Mouse (Mus musculus) right cerebral cortex, postnatal 10 days (tissue): ENCODE results near the gene Usp46.
A peak's percentile ranks its signal among the peaks of the same experiment; 100 is the strongest.

Experiments
- DNase-seq, 2 experiments: peaks; one replicate each; pipeline ENCODE4 v3.0.0; 2021; ENCODE audit warnings: low spot score in 2 of 2

Usp46 gene

DNA sequence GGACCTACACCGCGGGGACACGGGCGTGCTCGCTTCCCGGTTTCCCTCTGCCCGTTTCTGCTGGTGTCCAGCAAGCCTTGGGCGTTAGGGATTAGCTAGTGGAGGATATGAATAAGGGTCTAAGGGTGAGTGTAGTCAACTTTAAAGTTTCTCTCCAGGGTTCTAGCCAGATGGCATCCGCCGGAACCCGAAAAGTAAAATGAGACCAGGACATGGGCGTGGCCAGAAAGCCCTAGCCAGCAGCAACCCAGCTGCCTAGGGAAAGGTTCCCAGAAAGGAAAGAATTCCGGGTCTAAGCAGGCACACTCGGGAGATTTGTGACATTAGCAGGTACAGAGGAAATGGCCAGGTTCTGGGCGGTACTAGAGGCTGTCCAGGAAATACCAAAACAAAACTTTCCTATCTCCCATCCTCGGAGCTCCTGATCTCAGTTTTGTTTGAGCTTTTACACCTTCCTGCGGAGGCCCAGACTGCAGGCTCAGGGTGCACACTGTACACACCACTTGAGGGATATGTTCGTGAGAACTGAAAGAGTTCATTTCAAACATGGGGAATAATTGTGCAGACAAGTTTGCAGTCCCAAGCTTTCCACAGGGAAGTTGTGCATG lies 587 bp upstream of the Usp46 start:
- peak; percentile 64 to 68 for DNase-seq

DNA sequence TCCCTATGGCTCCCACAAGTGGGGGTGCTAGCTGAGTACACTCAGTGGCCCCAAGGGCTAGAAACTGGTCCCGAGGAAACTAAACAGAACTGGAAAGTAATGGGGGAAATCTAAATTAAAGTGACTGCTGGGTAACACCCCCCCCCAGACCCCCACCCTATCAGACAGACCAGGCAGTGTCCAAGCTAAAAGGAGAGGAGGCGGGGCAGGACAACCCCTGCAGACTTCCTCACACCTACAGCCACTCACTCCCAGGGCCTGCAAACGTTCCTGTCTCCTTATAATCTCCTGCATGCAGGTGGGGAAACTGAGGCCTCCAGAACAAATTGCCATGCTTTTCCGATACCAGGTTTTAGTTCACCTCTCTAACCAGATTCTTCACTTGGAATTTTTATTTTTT lies 885 bp downstream of the Usp46 start:
- DNase-seq, result no peak

DNA sequence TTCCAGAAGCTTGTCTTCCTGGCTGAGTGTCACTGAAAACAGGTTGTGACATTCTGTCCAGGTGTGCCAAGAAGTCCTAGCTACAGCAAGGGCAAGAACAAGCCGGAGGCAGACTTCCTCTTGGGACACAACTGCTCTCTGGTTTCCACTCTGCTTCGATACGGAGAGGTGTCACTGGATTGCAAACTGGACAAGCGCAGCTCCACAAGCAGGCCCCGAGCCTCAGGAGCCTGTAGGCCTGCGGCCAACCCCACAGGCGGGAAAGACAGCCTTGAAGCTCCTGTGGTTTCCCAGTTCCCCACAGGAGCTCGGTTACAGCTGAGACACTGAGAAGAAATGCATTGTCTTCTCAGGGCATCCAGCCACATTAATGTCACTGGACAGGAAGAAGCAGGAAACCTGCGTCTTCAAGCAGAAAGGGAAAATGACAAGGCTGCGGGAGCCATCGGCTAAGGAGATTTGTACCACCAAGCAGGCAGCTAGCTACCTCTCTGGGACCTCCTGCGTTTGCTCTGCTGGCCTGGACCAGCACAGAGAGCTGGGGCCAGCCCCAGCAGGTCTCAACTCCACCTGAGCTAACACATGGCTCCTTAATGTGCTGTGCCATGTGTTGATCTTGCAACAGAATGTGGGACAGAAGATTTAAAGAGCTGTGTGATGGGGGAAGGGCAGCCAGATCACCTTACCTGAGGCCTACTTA lies 1.7 kb downstream of the Usp46 start:
- DNase-seq, result no peak

DNA sequence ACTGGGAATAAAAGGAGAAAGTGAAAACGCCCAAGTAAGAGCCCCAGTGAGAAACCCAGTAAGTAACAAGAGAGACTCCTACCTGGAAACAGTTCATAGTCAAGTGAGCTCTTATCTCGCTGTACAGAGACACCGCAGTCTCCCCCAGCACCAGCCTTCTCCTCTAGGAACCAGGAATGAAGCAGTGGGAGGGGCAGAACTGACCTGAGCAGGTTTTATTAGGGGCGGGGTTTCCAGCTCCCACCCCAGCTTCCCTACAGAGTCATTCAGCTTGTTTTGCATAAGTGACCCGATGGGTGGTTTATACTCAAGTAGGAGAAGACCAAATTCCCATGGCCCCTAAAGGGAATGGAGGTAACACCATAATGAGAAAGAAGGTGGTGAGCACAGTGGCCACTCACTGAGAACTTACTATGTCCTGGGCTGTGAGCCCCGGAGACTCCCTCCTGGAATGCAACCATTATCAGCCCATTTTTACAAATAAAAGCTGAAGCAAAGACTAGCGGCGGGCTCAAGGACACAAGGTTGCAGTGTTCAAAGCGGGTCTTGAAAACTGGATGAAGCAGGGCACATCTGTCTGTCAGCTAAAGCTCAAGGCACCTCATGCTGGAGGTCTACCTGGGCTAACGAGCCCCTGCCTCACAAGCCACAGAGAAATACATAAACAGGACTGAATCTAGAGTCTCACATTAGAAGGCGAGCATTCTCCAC lies 2.5 kb downstream of the Usp46 start:
- DNase-seq, result no peak

DNA sequence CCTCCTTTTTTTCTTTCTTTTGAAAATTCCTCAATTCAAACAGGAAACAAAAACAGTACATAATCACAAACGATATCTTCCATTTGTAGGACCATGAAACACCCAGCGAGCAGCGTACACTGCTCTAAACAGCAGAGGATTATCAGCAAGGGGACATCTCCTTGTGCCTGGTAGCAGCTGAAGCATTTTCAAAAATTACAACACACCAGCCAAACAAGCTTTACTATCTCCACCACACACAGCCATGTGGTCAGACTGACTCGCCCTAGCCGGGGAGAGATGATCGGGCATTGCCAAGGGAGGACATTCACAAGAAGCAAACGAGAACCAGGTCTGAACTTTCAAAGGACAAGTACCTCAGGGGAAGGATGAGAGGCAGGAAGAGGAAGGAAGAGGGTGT lies 3.4 kb downstream of the Usp46 start:
- no peak for DNase-seq

DNA sequence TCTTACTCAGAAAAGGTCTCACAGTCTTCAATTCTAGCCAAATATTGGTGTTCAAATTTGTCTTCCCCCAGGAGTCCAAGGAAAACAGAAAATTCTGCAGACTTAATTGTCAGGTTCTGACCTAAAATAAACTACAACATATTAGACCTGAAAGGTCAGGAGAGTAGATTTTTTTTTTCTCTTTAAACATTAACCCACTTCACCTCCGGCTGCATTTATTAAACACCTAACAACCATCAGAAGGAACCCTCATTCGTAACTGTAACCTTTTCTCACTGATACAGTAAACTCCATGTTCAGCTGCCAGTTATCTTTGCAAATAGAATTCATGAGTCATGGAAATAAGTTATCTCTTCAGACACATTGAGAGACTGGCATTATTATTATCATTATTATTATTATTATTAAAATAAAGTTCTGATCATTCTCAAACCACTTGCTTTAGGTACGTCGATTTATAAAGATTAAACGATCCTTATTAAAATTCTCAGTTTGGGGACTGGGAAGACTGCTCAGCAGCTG lies 4.9 kb downstream of the Usp46 start:
- no peak for DNase-seq

DNA sequence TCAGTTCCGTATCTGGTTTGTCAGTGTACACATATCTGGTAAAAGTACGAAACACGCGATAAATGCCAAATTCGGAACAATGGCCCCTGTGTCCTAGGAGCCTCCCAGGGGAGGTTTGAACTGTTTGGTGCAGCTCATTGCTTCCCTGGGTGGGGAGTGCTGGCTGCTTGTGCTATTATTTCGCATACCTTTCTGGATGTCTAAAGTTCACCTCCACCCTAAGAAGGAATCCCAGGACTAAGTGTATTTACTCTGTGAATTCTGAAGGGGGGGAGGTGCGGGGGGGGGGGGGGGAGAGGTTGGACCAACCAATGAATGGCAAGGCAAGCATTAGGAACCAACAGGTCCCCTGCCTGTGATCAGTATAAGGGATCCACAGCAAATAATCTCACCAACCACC lies 6.0 kb downstream of the Usp46 start:
- no peak for DNase-seq

DNA sequence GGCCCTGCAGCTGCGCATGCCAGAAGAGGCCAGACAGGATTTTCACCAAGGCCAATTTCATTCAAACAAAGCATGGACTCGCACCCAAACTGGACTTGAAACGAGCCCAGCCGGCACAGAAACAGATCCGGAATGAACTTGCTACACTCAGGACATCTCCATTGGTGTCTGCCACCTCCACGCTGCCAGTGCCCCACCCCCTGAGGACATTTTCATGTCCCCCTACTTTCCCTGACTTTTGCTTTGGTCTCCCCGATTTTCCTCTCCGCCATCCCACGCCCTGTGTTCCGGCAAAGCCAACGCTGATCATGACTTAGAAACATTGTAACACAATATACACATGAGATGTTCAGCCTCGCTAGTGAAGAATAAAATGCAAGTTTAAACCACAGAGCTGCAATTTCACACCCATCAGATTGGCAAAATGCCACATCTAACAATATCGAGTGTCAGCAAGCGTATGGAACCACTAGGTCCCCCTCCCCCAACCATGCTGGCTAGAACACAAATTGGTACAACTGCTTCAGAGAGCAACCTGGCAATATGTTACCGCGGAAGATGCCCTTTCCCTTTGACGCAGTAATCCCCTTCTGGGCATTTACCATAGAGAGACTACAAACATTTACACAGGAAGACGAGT lies 6.7 kb downstream of the Usp46 start:
- peak; percentile 59 to 78 for DNase-seq

DNA sequence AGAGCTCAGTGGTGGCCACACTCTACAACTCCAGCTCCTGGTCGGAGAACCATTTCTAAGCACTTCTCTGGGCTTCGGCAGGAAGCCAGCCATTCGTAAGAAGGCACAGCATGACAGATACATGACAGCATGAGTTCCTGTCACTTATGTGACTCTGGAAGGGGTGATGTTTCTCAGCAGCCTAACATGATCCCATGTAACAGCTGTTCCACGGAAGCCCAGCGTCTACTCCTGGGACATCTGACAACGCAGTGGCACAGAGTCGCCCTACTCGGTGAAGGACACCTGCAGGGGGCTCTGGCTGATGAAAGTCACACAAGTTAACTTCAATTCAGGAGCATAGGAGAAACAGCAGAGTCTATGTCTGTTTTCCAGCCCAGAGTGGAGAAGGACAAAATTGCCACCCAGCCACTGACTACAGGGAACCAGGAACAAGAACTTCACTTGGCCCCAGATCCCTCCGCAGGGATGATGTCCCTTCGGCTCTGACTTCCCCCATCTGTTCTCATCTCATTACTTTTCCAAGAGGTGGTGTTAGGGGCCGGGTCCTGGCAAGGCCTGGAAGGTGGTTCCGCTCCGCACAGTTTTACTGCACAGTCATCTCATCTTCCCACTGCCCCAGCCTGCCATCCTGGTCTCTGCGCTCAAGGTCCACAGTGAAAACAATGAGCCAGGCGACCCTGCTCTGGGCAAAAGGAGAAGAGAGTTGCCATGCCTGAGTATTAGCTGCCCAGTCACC lies 15.9 kb downstream of the Usp46 start:
- DNase-seq, result no peak

DNA sequence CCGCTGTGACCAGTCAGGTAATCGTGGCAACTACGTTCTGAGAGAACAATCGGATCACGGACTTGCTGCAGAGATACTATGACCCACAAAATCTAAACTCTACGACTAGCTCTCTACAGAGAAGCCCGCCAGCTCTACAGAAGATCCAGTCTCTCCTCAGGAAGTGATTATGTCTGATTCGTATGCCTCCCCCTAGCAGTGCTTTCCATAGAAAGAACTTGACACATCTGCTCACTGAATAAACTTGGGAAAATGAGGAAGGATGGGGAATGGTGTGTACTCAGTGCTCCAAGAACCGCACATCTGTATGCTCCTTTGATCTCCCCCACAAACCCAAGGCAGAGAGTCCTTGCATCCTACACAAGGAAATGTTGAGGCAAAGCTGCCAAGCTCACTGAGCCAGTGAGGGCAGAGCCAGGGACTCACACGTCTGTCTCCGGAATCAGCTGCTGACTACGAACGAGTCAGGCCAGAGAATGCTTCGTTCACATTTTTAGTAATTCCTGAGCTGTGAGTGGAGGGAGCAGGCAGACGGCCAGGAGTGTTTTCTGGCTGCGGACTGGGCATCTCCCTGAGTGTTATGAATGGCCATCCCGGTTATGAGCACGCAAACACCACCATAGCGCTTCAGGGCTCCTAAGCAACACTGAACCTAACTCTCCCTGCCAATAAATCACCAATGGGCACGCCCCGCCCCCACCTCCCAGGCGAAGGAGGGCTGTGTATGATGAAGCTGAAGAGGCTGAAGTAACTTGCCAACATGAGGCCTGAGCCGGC lies 16.6 kb downstream of the Usp46 start:
- peak; percentile 52 to 55 for DNase-seq

DNA sequence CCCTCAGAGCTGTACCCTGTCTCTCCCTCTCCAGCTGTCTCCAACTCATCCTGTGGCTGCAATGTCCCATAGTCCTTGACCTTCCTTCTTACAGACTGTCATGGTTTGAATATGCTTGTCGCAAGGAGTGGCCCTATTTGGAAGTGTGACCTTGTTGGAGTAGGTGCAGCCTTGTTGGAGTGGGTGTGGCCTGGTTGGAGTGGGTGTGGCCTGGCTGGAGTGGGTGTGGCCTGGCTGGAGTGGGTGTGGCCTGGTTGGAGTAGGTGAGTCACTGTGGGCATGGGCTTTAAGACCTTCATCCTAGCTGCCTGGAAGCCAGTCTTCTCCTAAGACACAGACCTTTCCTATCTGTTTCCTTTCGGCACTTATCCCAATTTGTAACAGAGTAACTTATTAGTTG lies 17.3 kb downstream of the Usp46 start:
- no peak for DNase-seq

DNA sequence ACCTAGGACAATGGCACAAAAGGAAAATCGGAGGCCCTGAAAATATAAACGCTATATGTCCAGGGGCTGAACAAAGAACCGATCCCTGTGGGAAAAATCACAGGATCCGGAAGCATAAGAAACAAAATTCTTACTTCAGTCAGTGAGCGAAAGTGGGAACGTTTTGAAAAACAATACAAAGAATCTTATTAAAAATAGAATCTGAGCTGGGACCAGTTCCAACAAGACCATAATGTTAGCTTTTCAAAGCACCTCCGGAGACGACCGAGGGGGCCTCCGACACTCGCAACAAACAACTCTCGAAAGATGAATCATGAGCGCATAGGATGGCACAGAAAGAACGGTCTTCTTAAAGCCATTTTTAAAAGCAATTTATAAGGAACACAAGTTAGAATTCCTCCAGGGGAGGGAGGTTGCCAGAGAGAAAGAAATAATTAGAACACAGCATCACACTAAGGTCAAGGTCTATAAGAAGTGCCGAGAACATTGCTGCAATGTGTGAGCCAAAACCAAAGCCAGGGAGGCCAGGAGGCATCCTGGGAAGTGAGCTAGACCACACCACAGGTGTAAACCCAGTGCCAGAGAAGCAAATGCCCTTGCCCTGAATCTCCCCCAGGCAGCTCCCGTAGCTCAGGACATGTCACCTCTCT lies 19.3 kb downstream of the Usp46 start:
- no peak for DNase-seq

DNA sequence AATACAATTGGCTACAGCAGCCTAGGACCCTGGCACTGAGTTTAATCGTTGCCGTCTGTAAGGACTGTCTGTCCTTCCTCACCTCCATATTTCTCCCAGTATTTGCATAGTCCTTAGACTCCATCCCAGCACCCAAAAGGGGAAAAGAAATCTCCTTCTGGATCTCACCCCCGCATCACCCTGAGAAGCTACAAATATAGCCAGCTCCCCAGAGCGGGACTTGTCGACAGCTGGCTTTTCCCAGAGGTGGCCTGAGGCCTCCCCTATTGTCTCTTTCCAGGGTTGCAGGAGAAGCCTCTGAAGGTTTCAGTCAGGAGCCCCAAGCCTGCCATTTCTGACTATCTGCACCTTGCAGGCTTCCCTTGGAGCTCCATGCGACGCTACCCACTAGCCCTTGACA lies 23.6 kb downstream of the Usp46 start:
- no peak for DNase-seq

DNA sequence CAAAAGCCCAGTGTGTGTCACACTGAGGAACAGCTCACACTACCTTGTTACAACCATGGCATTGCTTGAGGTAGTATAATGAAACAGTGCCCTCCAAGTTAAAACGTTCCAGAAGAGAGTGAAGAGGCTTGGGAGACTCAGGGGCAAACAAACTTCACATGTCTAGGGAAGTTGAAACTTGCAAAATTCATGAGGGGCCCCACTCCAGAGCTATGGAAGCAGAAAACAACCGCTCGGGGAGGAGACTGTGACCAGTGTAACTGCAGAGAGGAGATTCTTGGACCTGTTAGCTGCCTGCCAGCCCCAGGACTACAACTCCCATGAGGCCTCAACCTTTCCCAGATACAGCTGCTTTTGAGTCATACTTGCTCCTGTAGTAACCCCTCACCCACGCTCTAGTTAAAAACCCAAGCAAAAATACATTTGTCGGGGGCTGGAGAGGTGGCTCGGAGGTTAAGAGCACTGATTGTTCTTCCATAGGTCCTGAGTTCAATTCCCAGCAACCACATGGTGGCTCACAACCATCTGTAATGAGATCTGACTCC lies 25.4 kb downstream of the Usp46 start:
- DNase-seq, result no peak

DNA sequence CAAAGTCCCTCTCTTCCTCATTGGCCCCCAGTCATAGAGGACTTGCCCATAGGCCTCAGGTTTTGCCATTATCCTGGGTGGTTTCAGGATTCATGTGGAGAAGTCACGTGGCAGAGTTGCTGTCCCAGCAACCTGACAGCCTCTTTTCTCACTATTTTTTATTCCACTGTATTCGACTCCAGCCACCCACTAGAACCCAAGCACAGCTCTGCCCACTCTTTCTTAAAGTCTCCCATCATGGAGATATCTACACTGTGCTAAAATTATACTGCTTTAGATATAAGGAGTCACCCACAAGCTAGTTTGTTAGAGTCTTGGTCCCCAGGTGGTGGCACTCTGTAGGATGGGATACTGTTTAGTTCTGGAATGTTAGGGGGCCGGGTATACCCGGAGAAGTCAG lies 27.7 kb downstream of the Usp46 start:
- no peak for DNase-seq

DNA sequence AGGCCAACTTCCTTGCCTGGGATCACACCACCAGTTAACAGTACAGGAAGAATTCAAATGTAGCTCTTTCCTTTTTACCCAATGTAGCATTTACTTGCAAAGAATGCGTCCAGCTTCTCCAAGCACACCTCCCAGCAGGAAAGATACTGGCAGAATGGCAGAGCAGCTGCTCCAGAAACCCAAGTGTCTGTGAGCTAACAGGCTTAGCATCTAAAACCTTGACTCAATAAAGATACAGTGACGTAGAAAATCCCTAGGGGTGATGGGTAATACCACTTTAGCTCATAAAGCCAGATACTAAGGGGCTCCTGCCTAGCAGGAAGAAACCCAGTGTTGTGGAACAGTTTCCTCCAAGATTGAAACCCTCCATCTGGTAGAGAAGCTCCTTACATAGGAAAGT lies 32.8 kb downstream of the Usp46 start:
- DNase-seq, result no peak

DNA sequence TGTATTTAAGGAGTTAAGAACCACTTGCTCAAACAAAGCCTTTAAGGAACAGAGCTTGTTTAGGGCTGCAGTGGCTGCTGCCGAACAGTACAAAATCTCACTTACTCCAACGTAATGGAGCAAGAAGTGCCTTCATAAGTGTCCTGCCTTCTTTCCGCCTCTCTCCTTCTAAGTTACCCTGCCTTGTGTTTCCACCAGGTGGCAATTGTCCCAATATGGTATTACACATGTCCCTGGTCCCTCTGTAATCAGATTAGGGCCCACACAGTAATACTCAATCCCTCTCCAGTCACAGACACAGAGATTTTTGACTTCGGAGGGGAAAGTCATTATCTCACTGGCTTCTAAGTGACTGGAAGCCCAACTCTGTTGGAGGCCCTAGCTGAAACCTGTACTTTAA lies 34.1 kb downstream of the Usp46 start:
- DNase-seq, result no peak

DNA sequence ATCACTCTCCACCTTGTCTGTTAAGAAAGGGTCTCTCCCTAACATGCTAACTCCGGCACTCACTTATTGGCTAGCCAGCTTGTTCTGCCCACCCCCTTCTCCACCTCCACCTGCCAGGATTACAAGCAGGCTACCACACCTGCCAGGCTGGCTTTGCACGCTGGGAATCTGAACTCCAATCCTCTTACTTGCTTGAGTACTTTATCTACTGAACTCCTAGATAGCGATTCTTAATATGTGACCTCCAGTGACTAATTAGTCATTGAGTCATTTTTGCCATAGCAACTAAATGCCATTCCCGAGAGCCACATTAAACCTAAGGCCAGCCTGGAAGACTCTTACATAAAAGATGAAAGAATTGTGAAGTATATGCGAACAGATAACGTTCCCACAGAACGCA lies 38.4 kb downstream of the Usp46 start:
- DNase-seq, result no peak

DNA sequence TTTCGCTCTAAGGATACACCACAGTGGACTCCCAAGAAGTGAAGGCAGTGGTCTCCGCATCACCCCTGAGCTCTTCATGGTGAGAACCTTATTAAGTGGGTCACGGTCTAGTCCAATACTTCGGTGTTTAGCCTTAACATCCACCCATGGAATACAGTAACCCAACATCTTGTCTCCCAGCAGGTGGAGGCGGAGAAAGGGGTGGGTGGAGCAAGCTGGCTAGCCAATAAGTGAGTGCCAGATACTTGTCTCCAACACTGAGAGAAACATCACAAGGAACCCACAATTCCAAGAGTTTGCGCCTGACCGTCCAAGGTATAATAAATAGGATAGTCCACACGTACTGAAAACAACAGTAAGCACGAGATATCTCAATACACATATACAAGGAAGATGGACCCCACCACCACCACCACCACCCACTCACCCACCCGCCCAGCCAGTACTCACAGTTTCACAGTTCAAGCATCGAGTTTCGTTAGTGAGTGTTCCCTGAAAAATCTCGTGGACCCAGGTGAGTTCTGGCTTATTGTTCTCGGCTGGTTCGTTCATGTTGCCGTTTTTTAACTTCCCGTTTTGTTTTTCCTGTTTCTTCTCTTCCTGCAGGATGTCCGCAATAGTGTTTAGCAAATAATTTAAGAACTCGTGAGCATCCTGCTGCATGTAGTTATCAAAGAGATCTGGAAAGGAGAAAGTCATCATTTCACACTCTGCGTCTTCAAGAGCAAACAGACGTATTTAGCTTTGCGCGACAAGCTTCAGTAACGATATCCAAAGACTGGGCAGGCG lies 39.3 kb downstream of the Usp46 start:
- DNase-seq, result no peak
